Mouse (Mus musculus) midbrain, embryonic 16.5 days (tissue): Measurements from ENCODE around the gene Parva. TPM values are rescaled to one million over a fixed set of nuclear protein-coding genes. Genes with fewer than 3 reads are reported as not detected.

Experiments used
- polyA plus RNA-seq: library from polyadenylated mRNA; unstranded; fragments of >200 nt; fragmentation: Nextera tagmentation; extraction: Ambion mirVana; gene quantifications from 2 replicates; pipeline ENCODE4 v1.2.1, GENCODE M21; 2015

Parva gene
- polyA plus RNA-seq, 1 experiment from 2014 or later: 24.9 TPM

Other genes starting within 250 kb of the Parva start
- gene Mical2, start 201.6 kb upstream of the Parva start, polyA plus RNA-seq: 3.5 and 5.1 TPM in 2 replicates